Mouse (Mus musculus): ENCODE measurements around the gene Taf6. TPM values are rescaled to one million over a fixed set of nuclear protein-coding genes. Genes with fewer than 3 reads are reported as not detected.

The Taf6 gene
- polyA plus RNA-seq, 1 experiment from 2014 or later = 101 TPM

GRCm38 (mm10) chr5:138170936-138171561, 16.2 kb downstream of the Taf6 start:
- WGBS = under 1% methylated on average over 47 of the region's 47 CpGs
- peak; percentile 81 for ATAC-seq (ENCODE audit: insufficient number of reproducible peaks, insufficient read depth, low FRiP score, low TSS enrichment, low read depth)
- Histone ChIP-seq H3K27ac (peak overlapping the region; percentile 95), H3K36me3 (peaks cover 58% of the 10 kb centered on the region), H3K4me1 (peaks cover 30% of the 10 kb centered on the region), H3K4me2 (peak overlapping the region; percentile 83), H3K27me3 (no peaks in the 10 kb centered on the region), H3K9ac (peak overlapping the region; percentile 83), H3K9me3 (no peaks in the 10 kb centered on the region), H3K4me3 (peak overlapping the region; percentile 76)

- Histone ChIP-seq H3K9me3 (no peaks in the 10 kb centered on the region), H3K27me3 (no peaks in the 10 kb centered on the region), H3K4me3 (no peak overlapping the region), H3K36me3 (peaks cover 76% of the 10 kb centered on the region), H3K4me1 (peaks cover 26% of the 10 kb centered on the region), H3K9ac (no peak overlapping the region), H3K27ac (no peak overlapping the region), H3K4me2 (no peak overlapping the region)
- ATAC-seq (ENCODE audit: insufficient number of reproducible peaks, insufficient read depth, low FRiP score, low TSS enrichment, low read depth) = no peak
- WGBS = 79% methylated on average over 8 of the region's 8 CpGs
Observed at GRCm38 (mm10) chr5:138165594-138165993, 21.7 kb downstream of the Taf6 start.

GRCm38 (mm10) chr5:138163610-138164009, 23.6 kb downstream of the Taf6 start:
- H3K4me2 ChIP-seq = no peak overlapping the region
- no peak overlapping the region for H3K4me3 ChIP-seq
- no peak for ATAC-seq (ENCODE audit: insufficient number of reproducible peaks, insufficient read depth, low FRiP score, low TSS enrichment, low read depth)
- H3K27me3 ChIP-seq = no peaks in the 10 kb centered on the region
- H3K9me3 ChIP-seq = no peaks in the 10 kb centered on the region
- H3K4me1 ChIP-seq = peaks cover 14% of the 10 kb centered on the region
- peaks cover 67% of the 10 kb centered on the region for H3K36me3 ChIP-seq
- 70% methylated on average over 10 of the region's 10 CpGs for WGBS
- no peak overlapping the region for H3K9ac ChIP-seq
- no peak overlapping the region for H3K27ac ChIP-seq

- WGBS = 68% methylated on average over 6 of the region's 6 CpGs
Observed at GRCm38 (mm10) chr5:138163046-138163445, 24.2 kb downstream of the Taf6 start.

GRCm38 (mm10) chr5:138160842-138161665, 26.2 kb downstream of the Taf6 start, which contains the start of gene Cops6:
Cops6 (plus strand) TSS chr5:138161071.
- H3K4me3 ChIP-seq = peak within 1 kb of the TSS; percentile 83
- H3K4me1 ChIP-seq = peaks cover 11% of the 10 kb centered on the region
- H3K4me2 ChIP-seq = peak within 1 kb of the TSS; percentile 80
- H3K9ac ChIP-seq = peak within 1 kb of the TSS; percentile 93
- H3K9me3 ChIP-seq = no peaks in the 10 kb centered on the region
- H3K27me3 ChIP-seq = no peaks in the 10 kb centered on the region
- peaks cover 42% of the 10 kb centered on the region for H3K36me3 ChIP-seq
- peak within 1 kb of the TSS; percentile 85 for H3K27ac ChIP-seq
- WGBS = under 1% methylated on average over 42 of the region's 42 CpGs
- ATAC-seq (ENCODE audit: insufficient number of reproducible peaks, insufficient read depth, low FRiP score, low TSS enrichment, low read depth) = peak; percentile 88

More at GRCm38 (mm10) chr5:138163046-138163445, 24.2 kb downstream of the Taf6 start:
- H3K4me3 ChIP-seq = peak overlapping the region; percentile 4; the same call in 1 of the 2 replicates
- peaks cover 14% of the 10 kb centered on the region for H3K4me1 ChIP-seq
- no peak overlapping the region for H3K27ac ChIP-seq
- H3K36me3 ChIP-seq = peaks cover 62% of the 10 kb centered on the region
- H3K9ac ChIP-seq = peak overlapping the region; percentile 7; the same call in 1 of the 2 replicates
- ATAC-seq (ENCODE audit: insufficient number of reproducible peaks, insufficient read depth, low FRiP score, low TSS enrichment, low read depth) = no peak
- no peaks in the 10 kb centered on the region for H3K9me3 ChIP-seq
- no peaks in the 10 kb centered on the region for H3K27me3 ChIP-seq
- no peak overlapping the region for H3K4me2 ChIP-seq

- WGBS = 64% methylated on average over 7 of the region's 7 CpGs
- H3K9ac ChIP-seq = peak overlapping the region; percentile 93
- no peaks in the 10 kb centered on the region for H3K27me3 ChIP-seq
- H3K4me3 ChIP-seq = peak overlapping the region; percentile 83
- peak overlapping the region; percentile 80 for H3K4me2 ChIP-seq
- peaks cover 11% of the 10 kb centered on the region for H3K4me1 ChIP-seq
- H3K27ac ChIP-seq = peak overlapping the region; percentile 85; the same call in 1 of the 2 replicates
- H3K36me3 ChIP-seq = peaks cover 34% of the 10 kb centered on the region
- H3K9me3 ChIP-seq = no peaks in the 10 kb centered on the region
- ATAC-seq (ENCODE audit: insufficient number of reproducible peaks, insufficient read depth, low FRiP score, low TSS enrichment, low read depth) = no peak
Observed at GRCm38 (mm10) chr5:138160224-138160762, 27.0 kb downstream of the Taf6 start.

- Histone ChIP-seq H3K27me3 (no peaks in the 10 kb centered on the region), H3K4me3 (peak within 1 kb of the TSS; percentile 81), H3K4me1 (0 out of 2 replicates have a peak, but pooled peaks cover 5% of the 10 kb centered on the region), H3K27ac (peak within 1 kb of the TSS; percentile 94), H3K4me2 (peak within 1 kb of the TSS; percentile 76), H3K9ac (peak within 1 kb of the TSS; percentile 92), H3K9me3 (no peaks in the 10 kb centered on the region), H3K36me3 (peaks cover 21% of the 10 kb centered on the region)
- ATAC-seq (ENCODE audit: insufficient number of reproducible peaks, insufficient read depth, low FRiP score, low TSS enrichment, low read depth) = peak; percentile 92
- WGBS = under 1% methylated on average over 31 of the region's 31 CpGs
Observed at GRCm38 (mm10) chr5:138155443-138155976, 31.7 kb downstream of the Taf6 start, which contains the start of gene Zfp113. Zfp113 (minus strand) TSS chr5:138155744.

- ATAC-seq (ENCODE audit: insufficient number of reproducible peaks, insufficient read depth, low FRiP score, low TSS enrichment, low read depth) = no peak
- H3K4me3 ChIP-seq = peak overlapping the region; percentile 81
Observed at GRCm38 (mm10) chr5:138154390-138154789, 32.9 kb downstream of the Taf6 start.

GRCm38 (mm10) chr5:138138585-138138984, 48.7 kb downstream of the Taf6 start:
- H3K9me3 ChIP-seq = no peaks in the 10 kb centered on the region
- no peaks in the 10 kb centered on the region for H3K4me1 ChIP-seq
- no peak overlapping the region for H3K27ac ChIP-seq
- H3K9ac ChIP-seq = no peak overlapping the region
- WGBS = 75% methylated on average over 4 of the region's 4 CpGs
- no peak overlapping the region for H3K4me2 ChIP-seq
- peaks cover 40% of the 10 kb centered on the region for H3K36me3 ChIP-seq
- ATAC-seq (ENCODE audit: insufficient number of reproducible peaks, insufficient read depth, low FRiP score, low TSS enrichment, low read depth) = no peak
- no peak overlapping the region for H3K4me3 ChIP-seq
- H3K27me3 ChIP-seq = no peaks in the 10 kb centered on the region

More at GRCm38 (mm10) chr5:138154390-138154789, 32.9 kb downstream of the Taf6 start:
- Histone ChIP-seq H3K4me1 (0 out of 2 replicates have a peak, but pooled peaks cover 5% of the 10 kb centered on the region), H3K27me3 (no peaks in the 10 kb centered on the region), H3K36me3 (peaks cover 26% of the 10 kb centered on the region), H3K9me3 (no peaks in the 10 kb centered on the region), H3K9ac (peak overlapping the region; percentile 92), H3K27ac (no peak overlapping the region), H3K4me2 (peak overlapping the region; percentile 76)
- 86% methylated on average over 3 of the region's 3 CpGs for WGBS

GRCm38 (mm10) chr5:138137935-138138549, 49.2 kb downstream of the Taf6 start:
- H3K36me3 ChIP-seq = peaks cover 40% of the 10 kb centered on the region
- no peak overlapping the region for H3K4me3 ChIP-seq
- no peaks in the 10 kb centered on the region for H3K4me1 ChIP-seq
- 62% methylated on average over 8 of the region's 8 CpGs for WGBS
- H3K9me3 ChIP-seq = no peaks in the 10 kb centered on the region
- no peak overlapping the region for H3K4me2 ChIP-seq
- no peak for ATAC-seq (ENCODE audit: insufficient number of reproducible peaks, insufficient read depth, low FRiP score, low TSS enrichment, low read depth)
- H3K27ac ChIP-seq = no peak overlapping the region
- H3K9ac ChIP-seq = no peak overlapping the region
- no peaks in the 10 kb centered on the region for H3K27me3 ChIP-seq

- Histone ChIP-seq H3K27ac (no peak overlapping the region), H3K4me1 (no peaks in the 10 kb centered on the region), H3K27me3 (no peaks in the 10 kb centered on the region), H3K4me2 (no peak overlapping the region), H3K36me3 (peaks cover 43% of the 10 kb centered on the region), H3K4me3 (no peak overlapping the region), H3K9ac (no peak overlapping the region), H3K9me3 (no peaks in the 10 kb centered on the region)
- no peak for ATAC-seq (ENCODE audit: insufficient number of reproducible peaks, insufficient read depth, low FRiP score, low TSS enrichment, low read depth)
- 87% methylated on average over 4 of the region's 4 CpGs for WGBS
Observed at GRCm38 (mm10) chr5:138137257-138137656, 50.0 kb downstream of the Taf6 start.

All from embryonic facial prominence, embryonic 13.5 days (tissue).